ENCODE assay signal across 13 mouse cellular contexts in genomic region chr19:37790281-37791073, GRCm38 (mm10).
DNase-seq lines count a peak whose midpoint lies in the region; ATAC-seq and TF ChIP-seq lines count a peak whose summit lies in the region.
"Had no signal": no experiment of that assay in that cellular context is flagged by ENCODE, and none has a peak within 500 bp of the region (broad histone marks: within the 10 kb centered on the region; RNA-seq: fewer than 3 reads in every experiment).

No protein-coding gene starts in this region.

- 35% methylated on average over 24 of the region's 24 CpGs for WGBS in forebrain, embryonic 12.5 days
- 34% methylated on average over 24 of the region's 24 CpGs for WGBS in forebrain, embryonic 16.5 days
- WGBS in embryonic facial prominence, embryonic 12.5 days, result 47% methylated on average over 24 of the region's 24 CpGs
- 47% methylated on average over 24 of the region's 24 CpGs for WGBS in limb, embryonic 12.5 days
- 10% methylated on average over 24 of the region's 24 CpGs for WGBS in neural tube, embryonic 11.5 days
- WGBS in lung, postnatal 0 days, result 65% methylated on average over 24 of the region's 24 CpGs

- no peaks in the 10 kb centered on the region for H3K36me3 ChIP-seq in forebrain, embryonic 12.5 days (replicated peaks)
- H3K36me3 ChIP-seq in forebrain, embryonic 16.5 days (ENCODE audit: control insufficient read depth, insufficient read depth), result no peaks in the 10 kb centered on the region
- H3K36me3 ChIP-seq in embryonic facial prominence, embryonic 12.5 days, result no peaks in the 10 kb centered on the region
- no peaks in the 10 kb centered on the region for H3K36me3 ChIP-seq in limb, embryonic 12.5 days
- no peaks in the 10 kb centered on the region for H3K36me3 ChIP-seq in neural tube, embryonic 11.5 days (ENCODE audit: control insufficient read depth, insufficient read depth, low read length)
- H3K36me3 ChIP-seq in lung, postnatal 0 days (ENCODE audit: insufficient read depth, low read length), result no peaks in the 10 kb centered on the region
- H3K36me3 ChIP-seq: forebrain, embryonic 15.5 days; G1E had no signal

- peak; percentile 60 for DNase-seq in neural tube, embryonic 11.5 days (ENCODE audit: low spot score)
- no peak for DNase-seq in layer of hippocampus, adult 2 months (ENCODE audit: low spot score in 2 of 2)
- no peak for DNase-seq in T-cell, adult 2 months (ENCODE audit: low spot score)
- DNase-seq in lung, postnatal 0 days (ENCODE audit: low spot score), result no peak
- DNase-seq: heart, postnatal 4 days had no signal

- TF ChIP-seq EP300 in lung, postnatal 0 days (IDR thresholded peaks at IDR 0.05), result no peak

- H3K4me3 ChIP-seq in forebrain, embryonic 12.5 days (replicated peaks), result no peak overlapping the region
- H3K4me3 ChIP-seq in forebrain, embryonic 16.5 days (replicated peaks; ENCODE audit: low read length), result no peak overlapping the region
- no peak overlapping the region for H3K4me3 ChIP-seq in embryonic facial prominence, embryonic 12.5 days
- no peak overlapping the region for H3K4me3 ChIP-seq in limb, embryonic 12.5 days (replicated peaks)
- H3K4me3 ChIP-seq in neural tube, embryonic 11.5 days (ENCODE audit: low read depth, low read length), result peak overlapping the region; percentile 3; the same call in 1 of the 2 replicates
- no peak overlapping the region for H3K4me3 ChIP-seq in layer of hippocampus, adult 2 months
- H3K4me3 ChIP-seq in lung, postnatal 0 days (ENCODE audit: low read depth, low read length), result no peak overlapping the region
- H3K4me3 ChIP-seq: forebrain, embryonic 15.5 days; myocyte had no signal

- H3K9ac ChIP-seq in forebrain, embryonic 12.5 days, result no peak overlapping the region
- H3K9ac ChIP-seq in forebrain, embryonic 16.5 days (replicated peaks; ENCODE audit: low read depth, low read length), result no peak overlapping the region
- no peak overlapping the region for H3K9ac ChIP-seq in embryonic facial prominence, embryonic 12.5 days
- H3K9ac ChIP-seq in limb, embryonic 12.5 days (replicated peaks), result no peak overlapping the region
- H3K9ac ChIP-seq in neural tube, embryonic 11.5 days (ENCODE audit: low read length), result no peak overlapping the region; the same call in 1 of the 2 replicates
- no peak overlapping the region for H3K9ac ChIP-seq in lung, postnatal 0 days (replicated peaks; ENCODE audit: low read depth)
- H3K9ac ChIP-seq: forebrain, embryonic 15.5 days had no signal

- H3K4me1 ChIP-seq in forebrain, embryonic 12.5 days, result peaks cover 15% of the 10 kb centered on the region
- no peaks in the 10 kb centered on the region for H3K4me1 ChIP-seq in forebrain, embryonic 16.5 days (replicated peaks; ENCODE audit: control insufficient read depth, insufficient read depth, low read length)
- no peaks in the 10 kb centered on the region for H3K4me1 ChIP-seq in embryonic facial prominence, embryonic 12.5 days
- peaks cover 21% of the 10 kb centered on the region for H3K4me1 ChIP-seq in limb, embryonic 12.5 days (replicated peaks)
- H3K4me1 ChIP-seq in neural tube, embryonic 11.5 days (ENCODE audit: control insufficient read depth, insufficient read depth, low read length), result peaks cover 22% of the 10 kb centered on the region
- no peaks in the 10 kb centered on the region for H3K4me1 ChIP-seq in lung, postnatal 0 days (ENCODE audit: insufficient read depth, low read depth, low read length)
- H3K4me1 ChIP-seq: forebrain, embryonic 15.5 days had no signal

- no peak for TF ChIP-seq CTCF in layer of hippocampus, adult 2 months (conservative IDR thresholded peaks at IDR 0.05)
- no peak for TF ChIP-seq CTCF in lung, postnatal 0 days (IDR thresholded peaks at IDR 0.05)

- H3K27me3 ChIP-seq in forebrain, embryonic 12.5 days, result peaks cover 25% of the 10 kb centered on the region; the same call in 1 of the 2 replicates
- H3K27me3 ChIP-seq in forebrain, embryonic 16.5 days (replicated peaks; ENCODE audit: control insufficient read depth, insufficient read depth, low read length), result no peaks in the 10 kb centered on the region
- no peaks in the 10 kb centered on the region for H3K27me3 ChIP-seq in embryonic facial prominence, embryonic 12.5 days
- no peaks in the 10 kb centered on the region for H3K27me3 ChIP-seq in limb, embryonic 12.5 days
- 0 out of 2 replicates have a peak, but pooled peaks cover 3% of the 10 kb centered on the region for H3K27me3 ChIP-seq in neural tube, embryonic 11.5 days (ENCODE audit: control insufficient read depth, insufficient read depth, low read length)
- H3K27me3 ChIP-seq in lung, postnatal 0 days (replicated peaks; ENCODE audit: insufficient read depth, low read length), result no peaks in the 10 kb centered on the region
- H3K27me3 ChIP-seq: forebrain, embryonic 15.5 days had no signal

- no peak overlapping the region for H3K27ac ChIP-seq in forebrain, embryonic 12.5 days
- no peak overlapping the region for H3K27ac ChIP-seq in forebrain, embryonic 16.5 days (ENCODE audit: low read length)
- H3K27ac ChIP-seq in embryonic facial prominence, embryonic 12.5 days, result peak overlapping the region; percentile 12; the same call in 1 of the 2 replicates
- H3K27ac ChIP-seq in limb, embryonic 12.5 days, result peak overlapping the region; percentile 41
- H3K27ac ChIP-seq in neural tube, embryonic 11.5 days (ENCODE audit: low read depth, low read length), result no peak overlapping the region
- H3K27ac ChIP-seq in layer of hippocampus, adult 2 months, result no peak overlapping the region
- no peak overlapping the region for H3K27ac ChIP-seq in lung, postnatal 0 days (ENCODE audit: low read length)
- H3K27ac ChIP-seq: forebrain, embryonic 15.5 days; stomach, postnatal 0 days had no signal

- no peak for ATAC-seq in forebrain, embryonic 12.5 days (ENCODE audit: low FRiP score)
- no peak for ATAC-seq in forebrain, embryonic 16.5 days
- no peak for ATAC-seq in embryonic facial prominence, embryonic 12.5 days (ENCODE audit: insufficient number of reproducible peaks, insufficient read depth, low FRiP score, low TSS enrichment)
- ATAC-seq in limb, embryonic 12.5 days (ENCODE audit: insufficient number of reproducible peaks, insufficient read depth, low FRiP score, low TSS enrichment, low read depth), result no peak
- ATAC-seq in neural tube, embryonic 11.5 days (ENCODE audit: insufficient read depth, low FRiP score, low TSS enrichment), result peak; percentile 79
- ATAC-seq in lung, postnatal 0 days, result no peak
- ATAC-seq: forebrain, embryonic 15.5 days had no signal

- H3K9me3 ChIP-seq in forebrain, embryonic 12.5 days, result no peaks in the 10 kb centered on the region
- no peaks in the 10 kb centered on the region for H3K9me3 ChIP-seq in forebrain, embryonic 16.5 days (ENCODE audit: control insufficient read depth, low read length)
- H3K9me3 ChIP-seq in embryonic facial prominence, embryonic 12.5 days, result no peaks in the 10 kb centered on the region
- no peaks in the 10 kb centered on the region for H3K9me3 ChIP-seq in limb, embryonic 12.5 days
- no peaks in the 10 kb centered on the region for H3K9me3 ChIP-seq in neural tube, embryonic 11.5 days (ENCODE audit: control insufficient read depth, low read length)
- H3K9me3 ChIP-seq in lung, postnatal 0 days (ENCODE audit: low read length), result no peaks in the 10 kb centered on the region
- H3K9me3 ChIP-seq: forebrain, embryonic 15.5 days; G1E had no signal

- H3K4me2 ChIP-seq in forebrain, embryonic 12.5 days, result peak overlapping the region; percentile 19; the same call in 1 of the 2 replicates
- H3K4me2 ChIP-seq in forebrain, embryonic 16.5 days (ENCODE audit: low read length), result no peak overlapping the region
- H3K4me2 ChIP-seq in embryonic facial prominence, embryonic 12.5 days (replicated peaks), result no peak overlapping the region
- H3K4me2 ChIP-seq in limb, embryonic 12.5 days, result peak overlapping the region; percentile 19; the same call in 1 of the 2 replicates
- peak overlapping the region; percentile 40 for H3K4me2 ChIP-seq in neural tube, embryonic 11.5 days (ENCODE audit: low read depth)
- no peak overlapping the region for H3K4me2 ChIP-seq in lung, postnatal 0 days (replicated peaks; ENCODE audit: low read depth, low read length)
- H3K4me2 ChIP-seq: forebrain, embryonic 15.5 days had no signal

Comparison
In these comparisons a context has a peak if more than half of its experiments do, and no peak if none do; other contexts are left out.
1. H3K4me2 ChIP-seq: peak in forebrain, embryonic 12.5 days (single experiment), limb, embryonic 12.5 days (single experiment) and neural tube, embryonic 11.5 days (single experiment); none in forebrain, embryonic 16.5 days (single experiment), embryonic facial prominence, embryonic 12.5 days (single experiment) and lung, postnatal 0 days (single experiment).
2. H3K27ac ChIP-seq: peak in embryonic facial prominence, embryonic 12.5 days (single experiment) and limb, embryonic 12.5 days (single experiment); none in forebrain, embryonic 12.5 days (single experiment), forebrain, embryonic 16.5 days (single experiment), neural tube, embryonic 11.5 days (single experiment), layer of hippocampus, adult 2 months (single experiment) and lung, postnatal 0 days (single experiment).